Mouse (Mus musculus) lung, embryonic 15.5 days (tissue): ENCODE data around the gene Rab19. TPM values are rescaled to one million over a fixed set of nuclear protein-coding genes. Genes with fewer than 3 reads are reported as not detected.

Experiments
- ATAC-seq: fragments of 200-750 bp; cut with Nextera tagmentation; 2 replicates; pipeline ENCODE4 v1.8.0; 2017; ENCODE audit warnings: moderate number of reproducible peaks, borderline replicate concordance; ENCODE audit not compliant: low FRiP score, low TSS enrichment; ENCODE audit errors: extremely low read depth
- H3K27ac ChIP-seq: fragments of 300-500 bp; sonication (generic); 2 replicates; pipeline ENCODE4 v1.5.1; 2015; ENCODE audit warnings: moderate library complexity, mild to moderate bottlenecking, inconsistent platforms
- H3K27me3 ChIP-seq: fragments of 300-500 bp; sonication (generic); 2 replicates; pipeline ENCODE4 v1.6.1; 2015; ENCODE audit warnings: inconsistent platforms
- H3K36me3 ChIP-seq: fragments of 300-500 bp; sonication (generic); 2 replicates; pipeline ENCODE4 v1.6.1; 2015; ENCODE audit warnings: inconsistent platforms
- H3K4me1 ChIP-seq: fragments of 300-500 bp; sonication (generic); 2 replicates; pipeline ENCODE4 v1.6.1; 2015; ENCODE audit warnings: inconsistent platforms
- H3K4me2 ChIP-seq: fragments of 300-500 bp; sonication (generic); 2 replicates; pipeline ENCODE4 v1.6.1; 2015; ENCODE audit warnings: inconsistent platforms, mild to moderate bottlenecking, moderate library complexity
- H3K4me3 ChIP-seq: fragments of 300-500 bp; sonication (generic); 2 replicates; pipeline ENCODE4 v1.5.1; 2015; ENCODE audit warnings: mild to moderate bottlenecking, inconsistent platforms
- H3K9ac ChIP-seq: fragments of 300-500 bp; sonication (generic); 2 replicates; pipeline ENCODE4 v1.6.1; 2015; ENCODE audit warnings: inconsistent platforms
- H3K9me3 ChIP-seq: fragments of 300-500 bp; sonication (generic); 2 replicates; pipeline ENCODE4 v1.6.1; 2016; ENCODE audit warnings: inconsistent platforms
- WGBS: fragments of 180-500 bp; shearing (Covaris S2); methylation state at CpG from one replicate; pipeline ENCODE4 v1.1.7; 2015; 5-methylcytosine and 5-hydroxymethylcytosine counted together
- polyA plus RNA-seq: library from polyadenylated mRNA; unstranded; fragments of >200 nt; fragmentation: Nextera tagmentation; extraction: Ambion mirVana; gene quantifications from 2 replicates; pipeline ENCODE4 v1.2.1, GENCODE M21; 2015

Rab19 gene
- polyA plus RNA-seq, 1 experiment from 2014 or later = 6.3 TPM

GRCm38 (mm10) chr6:39419851-39420721 lies 39.1 kb downstream of the Rab19 start, which contains the start of gene Mkrn1:
Gene Mkrn1, minus strand, starts transcription at chr6:39420462.
- H3K4me3 ChIP-seq = peak within 1 kb of the TSS; percentile 100
- H3K4me1 ChIP-seq = peaks cover 5% of the 10 kb centered on the region; the same call in 1 of the 2 replicates
- H3K36me3 ChIP-seq = no peaks in the 10 kb centered on the region
- under 1% methylated on average over 54 of the region's 82 CpGs for WGBS
- H3K9ac ChIP-seq = peak within 1 kb of the TSS; percentile 67
- peak within 1 kb of the TSS; percentile 89 for H3K4me2 ChIP-seq
- no peaks in the 10 kb centered on the region for H3K9me3 ChIP-seq
- peaks cover 27% of the 10 kb centered on the region; the same call in 1 of the 2 replicates for H3K27me3 ChIP-seq
- peak; percentile 88 for ATAC-seq
- peak within 1 kb of the TSS; percentile 71 for H3K27ac ChIP-seq

- peaks cover 27% of the 10 kb centered on the region; the same call in 1 of the 2 replicates for H3K27me3 ChIP-seq
- 40% methylated on average over 4 of the region's 4 CpGs for WGBS
Observed at GRCm38 (mm10) chr6:39420867-39421266, 39.9 kb downstream of the Rab19 start.

GRCm38 (mm10) chr6:39423130-39423551 lies 42.2 kb downstream of the Rab19 start:
- no peak overlapping the region for H3K9ac ChIP-seq
- WGBS = 48% methylated on average over 6 of the region's 6 CpGs
- no peak overlapping the region for H3K27ac ChIP-seq
- H3K4me1 ChIP-seq = peaks cover 5% of the 10 kb centered on the region; the same call in 1 of the 2 replicates
- no peak overlapping the region for H3K4me3 ChIP-seq
- H3K27me3 ChIP-seq = peaks cover 22% of the 10 kb centered on the region; the same call in 1 of the 2 replicates
- no peaks in the 10 kb centered on the region for H3K36me3 ChIP-seq
- no peaks in the 10 kb centered on the region for H3K9me3 ChIP-seq
- H3K4me2 ChIP-seq = no peak overlapping the region
- ATAC-seq = no peak

More at GRCm38 (mm10) chr6:39420867-39421266, 39.9 kb downstream of the Rab19 start:
- no peak for ATAC-seq
- H3K4me1 ChIP-seq = peaks cover 5% of the 10 kb centered on the region; the same call in 1 of the 2 replicates
- H3K9me3 ChIP-seq = no peaks in the 10 kb centered on the region
- no peaks in the 10 kb centered on the region for H3K36me3 ChIP-seq
- no peak overlapping the region; the same call in 1 of the 2 replicates for H3K4me3 ChIP-seq
- H3K27ac ChIP-seq = no peak overlapping the region
- H3K4me2 ChIP-seq = peak overlapping the region; percentile 89; the same call in 1 of the 2 replicates
- H3K9ac ChIP-seq = no peak overlapping the region

- no peak overlapping the region for H3K9ac ChIP-seq
- no peak overlapping the region for H3K27ac ChIP-seq
- H3K27me3 ChIP-seq = peaks cover 17% of the 10 kb centered on the region; the same call in 1 of the 2 replicates
- no peaks in the 10 kb centered on the region for H3K9me3 ChIP-seq
- no peak for ATAC-seq
- WGBS = 76% methylated on average over 7 of the region's 7 CpGs
- peaks cover 5% of the 10 kb centered on the region; the same call in 1 of the 2 replicates for H3K4me1 ChIP-seq
- H3K36me3 ChIP-seq = no peaks in the 10 kb centered on the region
- no peak overlapping the region for H3K4me2 ChIP-seq
- no peak overlapping the region for H3K4me3 ChIP-seq
Observed at GRCm38 (mm10) chr6:39423686-39424085, 42.7 kb downstream of the Rab19 start.

- H3K36me3 ChIP-seq = no peaks in the 10 kb centered on the region
- no peak overlapping the region for H3K4me2 ChIP-seq
- H3K9ac ChIP-seq = no peak overlapping the region
- no peaks in the 10 kb centered on the region for H3K4me1 ChIP-seq
- H3K9me3 ChIP-seq = no peaks in the 10 kb centered on the region
- 75% methylated on average over 2 of the region's 2 CpGs for WGBS
- no peak for ATAC-seq
- no peak overlapping the region for H3K4me3 ChIP-seq
- H3K27me3 ChIP-seq = peaks cover 12% of the 10 kb centered on the region; the same call in 1 of the 2 replicates
- H3K27ac ChIP-seq = no peak overlapping the region
Observed at GRCm38 (mm10) chr6:39425181-39425580, 44.2 kb downstream of the Rab19 start.

GRCm38 (mm10) chr6:39426725-39427124 lies 45.8 kb downstream of the Rab19 start:
- H3K4me1 ChIP-seq = no peaks in the 10 kb centered on the region
- no peak overlapping the region for H3K4me3 ChIP-seq
- no peak overlapping the region for H3K27ac ChIP-seq
- no peaks in the 10 kb centered on the region for H3K36me3 ChIP-seq
- H3K4me2 ChIP-seq = no peak overlapping the region
- no peak overlapping the region for H3K9ac ChIP-seq
- no peak for ATAC-seq
- peaks cover 3% of the 10 kb centered on the region; the same call in 1 of the 2 replicates for H3K27me3 ChIP-seq
- H3K9me3 ChIP-seq = no peaks in the 10 kb centered on the region
- 77% methylated on average over 4 of the region's 4 CpGs for WGBS

GRCm38 (mm10) chr6:39427276-39428003 lies 46.5 kb downstream of the Rab19 start:
- Histone ChIP-seq H3K4me3 (no peak overlapping the region), H3K9me3 (no peaks in the 10 kb centered on the region), H3K4me2 (no peak overlapping the region), H3K27ac (no peak overlapping the region), H3K9ac (no peak overlapping the region), H3K36me3 (no peaks in the 10 kb centered on the region), H3K27me3 (no peaks in the 10 kb centered on the region), H3K4me1 (no peaks in the 10 kb centered on the region)
- no peak for ATAC-seq
- WGBS = 63% methylated on average over 4 of the region's 4 CpGs

GRCm38 (mm10) chr6:39429007-39429788 lies 48.2 kb downstream of the Rab19 start:
- Histone ChIP-seq H3K36me3 (no peaks in the 10 kb centered on the region), H3K9me3 (no peaks in the 10 kb centered on the region), H3K4me1 (no peaks in the 10 kb centered on the region), H3K4me2 (no peak overlapping the region), H3K4me3 (no peak overlapping the region), H3K27ac (no peak overlapping the region), H3K9ac (no peak overlapping the region), H3K27me3 (no peaks in the 10 kb centered on the region)
- ATAC-seq = no peak
- 55% methylated on average over 6 of the region's 6 CpGs for WGBS

- no peak overlapping the region for H3K9ac ChIP-seq
- H3K4me2 ChIP-seq = no peak overlapping the region
- no peak for ATAC-seq
- no peaks in the 10 kb centered on the region for H3K4me1 ChIP-seq
- no peaks in the 10 kb centered on the region for H3K27me3 ChIP-seq
- no peaks in the 10 kb centered on the region for H3K36me3 ChIP-seq
- 78% methylated on average over 11 of the region's 11 CpGs for WGBS
- no peak overlapping the region for H3K27ac ChIP-seq
- no peak overlapping the region for H3K4me3 ChIP-seq
- H3K9me3 ChIP-seq = no peaks in the 10 kb centered on the region
Observed at GRCm38 (mm10) chr6:39430722-39431121, 49.7 kb downstream of the Rab19 start.

- no peak for ATAC-seq
- no peaks in the 10 kb centered on the region for H3K36me3 ChIP-seq
- H3K4me1 ChIP-seq = no peaks in the 10 kb centered on the region
- no peak overlapping the region for H3K9ac ChIP-seq
- no peaks in the 10 kb centered on the region for H3K9me3 ChIP-seq
- 85% methylated on average over 4 of the region's 4 CpGs for WGBS
- no peak overlapping the region for H3K4me2 ChIP-seq
- no peak overlapping the region for H3K27ac ChIP-seq
- H3K4me3 ChIP-seq = no peak overlapping the region
- H3K27me3 ChIP-seq = no peaks in the 10 kb centered on the region
Observed at GRCm38 (mm10) chr6:39433174-39433573, 52.2 kb downstream of the Rab19 start.

GRCm38 (mm10) chr6:39433701-39434100 lies 52.7 kb downstream of the Rab19 start:
- no peaks in the 10 kb centered on the region for H3K36me3 ChIP-seq
- no peaks in the 10 kb centered on the region for H3K4me1 ChIP-seq
- no peak overlapping the region for H3K4me2 ChIP-seq
- no peak for ATAC-seq
- H3K4me3 ChIP-seq = no peak overlapping the region
- H3K9ac ChIP-seq = no peak overlapping the region
- no peak overlapping the region for H3K27ac ChIP-seq
- no peaks in the 10 kb centered on the region for H3K9me3 ChIP-seq
- no peaks in the 10 kb centered on the region for H3K27me3 ChIP-seq
